Mouse (Mus musculus): ENCODE data around the gene Mef2a. TPM values are rescaled to one million over a fixed set of nuclear protein-coding genes. Genes with fewer than 3 reads are reported as not detected.

Gene Mef2a
- polyA plus RNA-seq, 1 experiment from 2014 or later = 22.4 TPM

DNA sequence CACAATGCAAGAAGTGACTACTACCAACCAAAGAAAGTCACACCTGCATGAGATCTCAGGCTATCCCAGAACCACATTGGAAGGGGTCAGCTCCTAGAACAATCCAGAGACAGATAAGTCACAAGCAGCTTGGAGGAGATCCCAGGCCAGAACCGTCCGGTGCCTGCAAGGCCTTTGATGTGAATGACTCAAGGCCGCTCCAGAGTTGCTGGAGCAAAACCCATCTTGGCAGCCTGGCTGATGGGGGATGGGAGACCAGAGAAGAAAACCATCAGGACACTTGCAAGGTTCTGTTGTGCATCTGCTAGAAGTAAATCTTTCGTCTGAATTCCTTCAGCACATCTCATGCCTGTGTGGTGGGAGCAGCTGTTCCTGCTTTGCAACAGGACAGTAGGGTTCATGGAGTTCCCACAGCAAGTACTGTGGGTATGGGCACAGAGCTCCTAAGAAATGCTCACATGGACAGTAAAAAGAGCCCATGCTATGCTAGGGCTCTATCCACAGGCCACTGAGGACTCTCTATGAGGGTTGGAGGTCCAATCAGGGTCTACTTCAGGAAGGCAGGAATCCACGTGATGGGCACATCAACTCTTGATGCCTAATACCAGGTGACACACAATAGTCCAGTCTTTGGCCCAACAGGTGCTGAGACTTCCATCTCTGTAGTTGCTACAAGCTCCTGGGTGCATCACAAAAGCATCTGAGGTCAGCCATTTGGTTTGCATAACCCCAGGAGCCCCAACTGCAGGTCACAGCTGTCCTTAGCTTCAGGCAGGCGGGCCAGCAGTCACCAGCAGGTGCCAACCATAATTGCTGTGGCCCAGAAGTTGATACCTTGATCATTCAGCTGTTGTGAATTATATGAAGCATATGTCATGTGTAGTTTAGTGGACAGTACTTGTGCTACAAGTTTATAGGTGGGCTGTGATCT lies 12.5 kb upstream of the Mef2a start:
- no peaks in the 10 kb centered on the region for H3K4me1 ChIP-seq
- H3K9me3 ChIP-seq (replicated peaks) = no peaks in the 10 kb centered on the region
- no peaks in the 10 kb centered on the region for H3K27me3 ChIP-seq (ENCODE audit: low read depth, poor library complexity, severe bottlenecking)
- H3K36me3 ChIP-seq = no peaks in the 10 kb centered on the region
- DNase-seq (ENCODE audit: low spot score) = no peak
- H3K27ac ChIP-seq = no peak overlapping the region
- WGBS = 88% methylated on average over 6 of the region's 6 CpGs
- H3K4me3 ChIP-seq = no peak overlapping the region

DNA sequence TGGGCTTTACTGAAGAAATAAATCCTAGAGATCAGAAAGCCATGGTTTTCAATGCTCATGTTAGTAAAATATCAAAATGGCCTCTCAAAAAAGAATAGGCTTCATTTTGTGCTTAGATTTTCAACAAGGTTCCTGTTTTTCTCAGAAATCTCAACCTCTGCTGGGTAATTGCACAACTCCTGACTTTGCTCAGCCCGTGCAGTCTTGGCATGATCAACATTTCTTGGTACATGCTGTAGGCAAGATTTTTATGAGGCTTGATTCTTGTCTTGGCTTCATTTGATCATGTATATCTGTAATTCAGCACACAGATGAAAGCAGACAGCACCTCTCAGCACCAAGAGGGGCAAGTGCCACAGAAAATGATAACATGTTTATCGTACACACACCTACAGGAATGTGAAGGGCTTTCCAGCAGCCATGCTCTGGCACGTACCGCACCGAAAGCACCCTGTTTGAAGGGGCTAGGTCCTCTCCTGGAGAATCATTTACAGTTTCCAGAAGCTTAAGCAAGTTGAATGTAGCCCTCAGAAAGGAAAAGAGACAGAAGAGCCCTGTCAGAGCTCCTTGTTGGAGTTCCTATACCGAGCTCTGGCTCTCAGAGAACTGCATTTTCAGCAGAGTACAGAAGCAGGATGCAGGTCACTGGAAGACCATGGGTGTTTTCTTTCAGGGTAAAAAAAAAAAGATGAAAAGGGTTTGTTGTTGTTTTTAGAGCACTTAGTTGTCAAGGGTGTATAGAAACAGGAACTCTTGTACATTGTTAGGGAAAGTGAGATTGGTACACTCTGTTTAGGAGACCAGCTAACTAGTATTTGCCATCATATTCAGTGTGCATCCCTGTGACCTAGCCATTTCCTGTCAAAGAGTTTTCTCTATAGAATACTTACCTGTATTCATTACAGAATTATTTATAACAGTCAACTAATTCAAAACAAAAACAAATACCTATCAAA lies 7.8 kb upstream of the Mef2a start:
- no peaks in the 10 kb centered on the region for H3K36me3 ChIP-seq
- no peaks in the 10 kb centered on the region for H3K27me3 ChIP-seq (ENCODE audit: low read depth, poor library complexity, severe bottlenecking)
- no peak for DNase-seq (ENCODE audit: low spot score)
- H3K9me3 ChIP-seq (replicated peaks) = no peaks in the 10 kb centered on the region
- no peaks in the 10 kb centered on the region for H3K4me1 ChIP-seq
- WGBS = 89% methylated on average over 6 of the region's 6 CpGs
- H3K27ac ChIP-seq = no peak overlapping the region
- no peak overlapping the region for H3K4me3 ChIP-seq

- 88% methylated on average over 6 of the region's 6 CpGs for WGBS
- DNase-seq (ENCODE audit: low spot score) = no peak
- no peaks in the 10 kb centered on the region for H3K36me3 ChIP-seq
- H3K9me3 ChIP-seq (replicated peaks) = no peaks in the 10 kb centered on the region
- H3K27ac ChIP-seq = no peak overlapping the region
- H3K27me3 ChIP-seq (ENCODE audit: low read depth, poor library complexity, severe bottlenecking) = no peaks in the 10 kb centered on the region
- no peak overlapping the region for H3K4me3 ChIP-seq
- peaks cover 15% of the 10 kb centered on the region for H3K4me1 ChIP-seq
These were observed 4.1 kb upstream of the Mef2a start for GRCm38 (mm10) chr7:67376796-67377195.

- Histone ChIP-seq H3K9me3 (replicated peaks) (no peaks in the 10 kb centered on the region), H3K4me3 (peak overlapping the region; percentile 97; the same call in 1 of the 2 replicates), H3K36me3 (no peaks in the 10 kb centered on the region), H3K4me1 (peaks cover 21% of the 10 kb centered on the region), H3K27me3 (ENCODE audit: low read depth, poor library complexity, severe bottlenecking) (no peaks in the 10 kb centered on the region), H3K27ac (peak overlapping the region; percentile 99)
- WGBS = 50% methylated on average over 5 of the region's 5 CpGs
- peak; percentile 32 for DNase-seq (ENCODE audit: low spot score)
These were observed 1.3 kb upstream of the Mef2a start for GRCm38 (mm10) chr7:67373975-67374374.

GRCm38 (mm10) chr7:67373584-67373960 lies 914 bp upstream of the Mef2a start:
- Histone ChIP-seq H3K27ac (peak overlapping the region; percentile 99), H3K36me3 (no peaks in the 10 kb centered on the region), H3K9me3 (replicated peaks) (no peaks in the 10 kb centered on the region), H3K4me3 (peak overlapping the region; percentile 97), H3K27me3 (ENCODE audit: low read depth, poor library complexity, severe bottlenecking) (no peaks in the 10 kb centered on the region), H3K4me1 (peaks cover 21% of the 10 kb centered on the region)
- DNase-seq (ENCODE audit: low spot score) = no peak
- 31% methylated on average over 6 of the region's 6 CpGs for WGBS

GRCm38 (mm10) chr7:67371891-67372672 lies 576 bp downstream of the Mef2a start:
- Histone ChIP-seq H3K36me3 (no peaks in the 10 kb centered on the region), H3K9me3 (replicated peaks) (no peaks in the 10 kb centered on the region), H3K27me3 (ENCODE audit: low read depth, poor library complexity, severe bottlenecking) (no peaks in the 10 kb centered on the region), H3K27ac (peak overlapping the region; percentile 99), H3K4me1 (peaks cover 21% of the 10 kb centered on the region), H3K4me3 (peak overlapping the region; percentile 97)
- 1% methylated on average over 42 of the region's 75 CpGs for WGBS
- DNase-seq (ENCODE audit: low spot score) = peak; percentile 63

- H3K27ac ChIP-seq = peak overlapping the region; percentile 99; the same call in 1 of the 2 replicates
- H3K4me3 ChIP-seq = peak overlapping the region; percentile 97
- no peaks in the 10 kb centered on the region for H3K9me3 ChIP-seq (replicated peaks)
- H3K4me1 ChIP-seq = peaks cover 21% of the 10 kb centered on the region
- H3K27me3 ChIP-seq (ENCODE audit: low read depth, poor library complexity, severe bottlenecking) = no peaks in the 10 kb centered on the region
- H3K36me3 ChIP-seq = no peaks in the 10 kb centered on the region
- WGBS = 17% methylated on average over 10 of the region's 10 CpGs
- no peak for DNase-seq (ENCODE audit: low spot score)
These were observed 1.2 kb downstream of the Mef2a start for GRCm38 (mm10) chr7:67371351-67371890.

GRCm38 (mm10) chr7:67369645-67370044 lies 3.0 kb downstream of the Mef2a start:
- no peak for DNase-seq (ENCODE audit: low spot score)
- H3K4me1 ChIP-seq = peaks cover 21% of the 10 kb centered on the region

GRCm38 (mm10) chr7:67368394-67368793 lies 4.3 kb downstream of the Mef2a start:
- Histone ChIP-seq H3K27me3 (ENCODE audit: low read depth, poor library complexity, severe bottlenecking) (no peaks in the 10 kb centered on the region), H3K36me3 (no peaks in the 10 kb centered on the region), H3K27ac (no peak overlapping the region), H3K9me3 (replicated peaks) (no peaks in the 10 kb centered on the region), H3K4me3 (no peak overlapping the region), H3K4me1 (peaks cover 13% of the 10 kb centered on the region)
- no peak for DNase-seq (ENCODE audit: low spot score)
- 98% methylated on average over 2 of the region's 2 CpGs for WGBS

More at GRCm38 (mm10) chr7:67369645-67370044, 3.0 kb downstream of the Mef2a start:
- H3K36me3 ChIP-seq = no peaks in the 10 kb centered on the region
- H3K27me3 ChIP-seq (ENCODE audit: low read depth, poor library complexity, severe bottlenecking) = no peaks in the 10 kb centered on the region
- H3K9me3 ChIP-seq (replicated peaks) = no peaks in the 10 kb centered on the region
- no peak overlapping the region for H3K4me3 ChIP-seq
- no peak overlapping the region for H3K27ac ChIP-seq
- 91% methylated on average over 4 of the region's 4 CpGs for WGBS

GRCm38 (mm10) chr7:67360588-67360987 lies 12.1 kb downstream of the Mef2a start:
- WGBS = 95% methylated on average over 3 of the region's 3 CpGs

GRCm38 (mm10) chr7:67359863-67360262 lies 12.8 kb downstream of the Mef2a start:
- 0 out of 2 replicates have a peak, but pooled peaks cover 2% of the 10 kb centered on the region for H3K9me3 ChIP-seq (replicated peaks)

More at GRCm38 (mm10) chr7:67360588-67360987, 12.1 kb downstream of the Mef2a start:
- Histone ChIP-seq H3K4me3 (no peak overlapping the region), H3K36me3 (peaks cover 8% of the 10 kb centered on the region), H3K4me1 (no peaks in the 10 kb centered on the region), H3K27ac (no peak overlapping the region), H3K9me3 (replicated peaks) (0 out of 2 replicates have a peak, but pooled peaks cover 2% of the 10 kb centered on the region), H3K27me3 (ENCODE audit: low read depth, poor library complexity, severe bottlenecking) (no peaks in the 10 kb centered on the region)
- DNase-seq (ENCODE audit: low spot score) = no peak

GRCm38 (mm10) chr7:67355870-67356269 lies 16.8 kb downstream of the Mef2a start:
- H3K4me1 ChIP-seq = no peaks in the 10 kb centered on the region
- no peak for DNase-seq (ENCODE audit: low spot score)
- H3K36me3 ChIP-seq = peaks cover 10% of the 10 kb centered on the region
- no peaks in the 10 kb centered on the region for H3K27me3 ChIP-seq (ENCODE audit: low read depth, poor library complexity, severe bottlenecking)
- WGBS = 93% methylated on average over 5 of the region's 5 CpGs
- H3K27ac ChIP-seq = no peak overlapping the region
- 0 out of 2 replicates have a peak, but pooled peaks cover 2% of the 10 kb centered on the region for H3K9me3 ChIP-seq (replicated peaks)
- H3K4me3 ChIP-seq = no peak overlapping the region

More at GRCm38 (mm10) chr7:67359863-67360262, 12.8 kb downstream of the Mef2a start:
- no peak overlapping the region for H3K4me3 ChIP-seq
- H3K36me3 ChIP-seq = peaks cover 10% of the 10 kb centered on the region
- no peaks in the 10 kb centered on the region for H3K4me1 ChIP-seq
- no peak for DNase-seq (ENCODE audit: low spot score)
- no peak overlapping the region for H3K27ac ChIP-seq
- H3K27me3 ChIP-seq (ENCODE audit: low read depth, poor library complexity, severe bottlenecking) = no peaks in the 10 kb centered on the region
